Mouse (Mus musculus) naive thymus-derived CD4-positive, alpha-beta T cell, adult 2 months (primary cell): ENCODE data around the gene Ugt1a7c.
"Not testable (repeated sequence)": the region's sequence is repeated elsewhere in the genome, so short reads cannot be mapped to it uniquely, and the experiment has no call there.

Source experiments
- DNase-seq: peaks from one replicate; pipeline ENCODE4 v3.0.0-alpha.2; 2011; ENCODE audit warnings: low read depth

Gene Ugt1a7c

DNA sequence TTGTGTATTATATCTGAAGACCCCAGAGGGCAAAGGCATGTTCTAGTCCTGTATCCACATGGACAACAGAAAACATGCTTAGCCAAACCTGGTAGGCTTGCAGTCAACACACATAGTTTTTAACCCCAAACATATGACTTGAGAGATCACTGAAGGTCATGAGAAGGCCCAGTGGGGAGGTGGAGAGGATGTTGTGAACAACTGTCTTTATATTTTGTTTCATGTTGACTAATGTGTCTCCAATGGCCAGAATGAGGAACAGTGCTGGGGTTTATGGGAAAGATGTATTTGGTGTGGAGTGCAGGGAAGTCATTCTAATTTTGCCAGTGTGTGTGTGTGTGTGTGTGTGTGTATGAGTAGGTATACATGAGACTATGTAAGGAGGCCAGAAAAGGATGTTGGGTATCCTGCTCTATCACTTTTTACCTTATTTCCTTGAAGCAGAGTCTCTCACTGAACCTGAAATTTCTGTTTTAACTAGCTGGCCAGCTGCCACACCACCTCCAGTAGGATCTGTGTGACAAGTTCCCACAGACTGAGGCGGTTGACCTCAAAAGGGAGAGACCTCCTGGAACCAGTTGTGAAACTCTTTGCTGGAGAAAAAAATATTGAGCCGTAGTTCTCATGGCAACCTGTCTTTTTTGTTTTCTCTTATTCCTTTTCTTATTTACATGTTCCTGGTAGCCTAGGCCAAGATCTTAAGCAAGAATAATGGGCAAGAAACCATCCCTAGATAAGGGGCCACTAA lies 129.3 kb downstream of the Ugt1a7c start:
- DNase-seq, result no peak

DNA sequence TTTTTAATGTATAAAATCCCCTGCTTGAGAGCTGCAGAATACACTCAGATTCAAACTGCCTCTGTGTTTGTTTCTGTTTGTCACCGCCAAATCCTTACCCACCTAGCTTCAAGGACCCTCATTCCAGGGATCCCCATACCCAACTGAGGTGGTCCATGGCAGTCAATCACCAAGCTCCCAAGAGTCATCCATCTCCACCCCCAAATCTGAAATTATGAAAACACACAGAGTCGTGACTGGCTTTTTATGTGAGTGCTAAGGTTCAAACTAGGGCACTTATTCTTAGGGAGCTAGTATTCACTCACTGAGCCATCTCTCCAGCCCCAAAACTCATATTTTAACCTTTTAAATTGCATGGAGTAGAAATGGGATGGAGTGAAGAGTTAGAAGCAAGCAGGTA lies 130.4 kb downstream of the Ugt1a7c start:
- not testable (repeated sequence) for DNase-seq

DNA sequence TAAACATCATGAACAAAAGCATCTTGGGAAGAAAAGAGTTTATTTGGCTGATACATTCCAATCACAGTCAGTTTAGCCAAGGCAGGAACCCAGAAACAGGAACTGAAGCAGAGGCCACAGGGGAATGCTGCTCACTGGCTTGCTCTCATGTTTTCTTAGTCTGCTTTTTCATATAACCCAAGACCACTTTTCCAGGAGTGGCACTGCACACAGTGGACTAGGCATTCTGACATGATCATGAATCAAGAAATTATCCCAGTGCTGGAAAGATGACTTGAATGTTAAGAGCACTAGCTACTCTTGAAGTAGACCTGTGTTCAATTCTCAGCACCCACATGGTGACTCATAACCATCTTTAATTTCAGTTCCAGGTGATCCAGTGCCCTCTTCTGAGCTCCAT lies 130.9 kb downstream of the Ugt1a7c start:
- no peak for DNase-seq

GRCm38 (mm10) chr1:88226670-88227379 lies 132.0 kb downstream of the Ugt1a7c start, which contains the start of gene Mroh2a:
Gene Mroh2a, plus strand, starts transcription at chr1:88226986.
- no peak for DNase-seq

DNA sequence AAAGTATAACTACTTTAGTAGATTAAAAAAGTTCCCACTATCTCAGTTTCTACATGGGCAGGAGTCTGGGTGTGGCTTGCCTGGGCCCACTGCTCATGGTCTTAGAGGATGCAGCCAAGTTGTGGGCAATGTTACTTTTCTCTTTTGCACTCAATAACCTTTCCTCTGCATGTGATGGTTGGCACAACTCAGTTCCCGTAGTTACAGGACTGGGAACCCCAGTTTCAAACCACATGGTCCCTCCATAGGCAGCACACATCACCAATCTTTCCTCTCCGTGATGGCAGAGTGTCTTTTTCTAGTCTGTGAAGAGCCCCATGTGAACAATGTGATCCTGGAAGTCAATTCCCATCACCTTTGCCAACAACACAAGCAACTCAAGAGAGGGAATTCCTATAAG lies 132.6 kb downstream of the Ugt1a7c start:
- no peak for DNase-seq

DNA sequence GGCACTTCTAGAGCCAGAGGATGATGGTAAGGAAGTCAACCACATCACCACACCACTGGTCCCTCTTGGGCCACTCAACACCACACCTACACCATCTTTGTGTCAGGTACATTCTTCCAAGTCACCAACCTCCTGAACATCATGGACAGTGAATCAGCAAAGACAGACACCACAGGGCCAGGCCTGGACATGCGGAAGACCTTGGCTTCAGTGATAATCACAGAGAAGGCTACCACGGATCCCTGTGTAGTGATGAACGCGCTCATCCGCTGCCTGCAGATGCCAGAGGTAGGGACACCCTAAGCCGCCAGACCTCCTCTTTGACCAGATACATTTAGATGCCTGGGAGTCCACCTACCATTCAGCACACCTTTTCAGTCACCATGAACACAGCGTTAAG lies 133.3 kb downstream of the Ugt1a7c start:
- DNase-seq, result no peak

- DNase-seq, result no peak
Measured at GRCm38 (mm10) chr1:88229566-88229965, 134.7 kb downstream of the Ugt1a7c start.

DNA sequence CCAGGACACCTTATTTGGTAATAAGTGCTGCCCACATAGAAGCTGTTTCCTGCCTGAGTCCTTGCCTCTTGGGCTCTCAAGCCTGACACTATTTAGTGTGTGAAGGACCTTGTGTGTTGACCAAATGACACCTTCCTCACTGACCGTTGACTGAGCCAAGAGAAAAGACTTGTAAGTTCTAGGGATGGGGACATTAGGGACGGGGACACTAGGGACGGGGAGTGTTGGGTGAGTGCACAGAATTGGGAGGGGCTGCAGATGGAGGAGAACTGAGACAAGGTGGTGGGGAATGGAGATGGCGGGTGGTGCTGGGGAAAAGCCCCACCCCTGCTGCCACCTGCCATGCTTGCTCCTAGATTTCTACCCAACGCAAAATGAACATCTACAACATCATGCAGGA lies 135.1 kb downstream of the Ugt1a7c start:
- DNase-seq, result no peak

DNA sequence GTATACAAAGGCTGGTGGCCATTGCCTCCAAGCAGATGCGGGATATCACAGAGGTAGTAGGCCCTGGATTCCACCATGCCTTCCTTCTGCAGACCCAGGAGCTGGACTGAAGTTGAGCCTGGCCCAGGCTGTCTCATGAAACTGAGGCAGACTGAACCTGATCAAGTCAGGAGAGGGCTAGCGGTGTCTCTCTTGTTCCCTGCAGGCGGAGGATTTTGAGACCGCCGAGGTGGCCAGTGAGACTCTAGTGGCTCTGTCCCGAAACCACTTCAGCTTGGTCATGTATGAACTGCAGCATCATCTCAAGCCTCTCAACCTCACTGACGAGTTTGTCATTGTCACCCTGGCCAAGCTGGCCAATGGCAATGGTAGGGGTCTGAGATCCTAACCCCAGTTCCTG lies 135.6 kb downstream of the Ugt1a7c start:
- DNase-seq, result no peak

DNA sequence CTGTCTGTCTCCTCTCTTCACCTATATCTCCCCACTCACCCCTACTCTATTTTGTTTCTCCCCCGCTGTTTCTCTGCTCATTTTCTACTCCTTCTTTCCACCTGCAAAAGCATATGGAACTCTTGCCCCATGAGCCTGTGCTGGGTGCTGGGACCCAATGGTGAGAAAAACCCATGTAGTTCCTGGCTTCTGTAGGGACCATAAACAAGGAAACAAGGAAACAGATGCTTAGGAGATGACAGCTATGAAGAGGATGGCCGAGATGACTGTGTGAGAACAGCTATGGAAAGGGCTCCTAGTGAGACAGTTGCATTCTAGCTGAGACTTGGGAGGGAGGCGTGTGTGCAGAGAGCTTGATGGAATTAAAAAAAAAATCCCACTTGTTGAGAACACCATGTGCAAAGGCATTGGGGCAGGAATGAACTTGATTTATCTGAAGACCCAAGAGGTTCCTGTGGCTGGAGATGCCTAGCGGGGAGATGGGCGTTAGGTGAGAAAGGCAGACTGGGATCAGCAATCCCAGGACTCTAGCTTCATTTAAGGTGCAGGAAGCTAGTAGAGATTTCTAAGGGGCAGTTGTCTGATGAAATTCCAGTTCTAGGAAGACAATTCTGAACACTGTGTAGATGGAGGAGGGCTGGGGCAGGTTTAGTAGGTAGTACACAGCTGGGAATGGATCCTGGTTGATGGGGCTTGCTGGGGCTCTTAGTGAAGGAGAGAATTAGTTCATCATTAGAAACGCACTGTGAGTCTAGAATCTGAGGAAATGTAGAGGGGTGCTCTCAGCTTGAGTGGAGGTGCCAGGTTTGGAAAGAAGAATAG lies 136.3 kb downstream of the Ugt1a7c start:
- DNase-seq, result no peak

DNA sequence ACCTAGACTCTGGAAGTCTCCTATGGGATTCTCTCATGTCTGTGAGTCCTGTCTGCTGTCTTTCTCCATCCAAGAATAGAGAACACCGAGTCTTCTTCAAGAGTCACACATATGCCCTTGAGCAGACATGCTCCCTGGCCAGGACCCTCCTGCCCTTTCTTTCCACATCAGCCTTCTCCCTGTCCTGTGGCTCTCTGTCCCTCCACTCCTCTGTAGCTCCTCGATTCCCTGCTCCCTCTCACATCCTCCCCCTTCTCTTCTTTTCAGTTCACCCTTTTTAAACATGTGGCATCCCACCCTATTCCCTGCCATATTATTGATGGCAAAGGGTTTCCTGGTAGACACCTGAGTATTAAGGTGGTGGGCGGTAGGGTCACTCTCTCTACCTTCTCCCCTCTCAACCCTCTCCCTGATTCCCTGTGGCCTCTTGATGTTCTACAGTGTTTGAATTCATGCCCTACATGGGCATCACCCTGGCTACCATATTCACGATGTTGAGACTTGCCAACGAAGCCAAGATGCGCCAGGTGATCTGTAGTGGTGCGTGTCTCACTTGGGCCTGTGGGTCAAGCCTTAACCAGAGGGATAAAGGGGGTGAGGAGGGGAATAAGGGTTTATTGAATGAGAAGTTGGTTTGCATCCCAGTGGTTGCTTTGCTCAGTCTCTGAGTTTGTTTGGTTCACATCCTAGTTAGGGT lies 137.1 kb downstream of the Ugt1a7c start:
- DNase-seq, result no peak

DNA sequence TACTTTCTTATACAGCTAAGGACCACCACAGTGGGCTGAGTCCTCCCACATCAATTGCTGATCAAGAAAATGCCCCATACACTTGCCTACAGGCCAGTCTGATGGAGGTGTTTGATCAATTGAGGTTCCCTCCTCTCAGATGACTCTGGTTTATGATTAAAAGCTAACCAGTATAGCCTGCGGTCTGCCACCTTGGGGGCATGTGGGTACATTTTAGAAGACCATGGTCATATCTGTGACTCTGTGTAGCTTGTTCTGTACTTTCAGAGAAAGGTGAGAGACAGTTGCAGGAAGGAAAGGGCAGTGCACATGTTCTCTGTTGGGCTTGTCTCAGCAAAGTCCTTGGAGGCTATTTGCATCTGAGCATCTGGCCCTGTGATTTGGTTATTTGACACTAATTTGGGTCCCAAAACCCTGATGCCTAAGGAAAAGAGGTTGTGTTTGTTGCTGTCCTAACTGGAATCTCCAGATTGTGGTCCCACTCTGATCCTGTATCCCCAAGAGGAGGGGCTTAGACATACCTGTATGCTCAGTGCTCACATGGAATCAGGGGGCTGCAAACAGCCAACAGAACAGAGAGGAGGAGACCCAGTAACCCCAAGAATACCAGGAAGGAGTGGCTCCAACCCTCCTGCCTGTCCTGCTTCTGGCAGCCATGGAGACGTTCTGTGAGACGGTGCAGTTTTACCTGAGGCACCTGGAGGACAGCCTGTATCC lies 138.0 kb downstream of the Ugt1a7c start:
- DNase-seq, result no peak

GRCm38 (mm10) chr1:88233421-88234247 lies 138.8 kb downstream of the Ugt1a7c start:
- no peak for DNase-seq

DNA sequence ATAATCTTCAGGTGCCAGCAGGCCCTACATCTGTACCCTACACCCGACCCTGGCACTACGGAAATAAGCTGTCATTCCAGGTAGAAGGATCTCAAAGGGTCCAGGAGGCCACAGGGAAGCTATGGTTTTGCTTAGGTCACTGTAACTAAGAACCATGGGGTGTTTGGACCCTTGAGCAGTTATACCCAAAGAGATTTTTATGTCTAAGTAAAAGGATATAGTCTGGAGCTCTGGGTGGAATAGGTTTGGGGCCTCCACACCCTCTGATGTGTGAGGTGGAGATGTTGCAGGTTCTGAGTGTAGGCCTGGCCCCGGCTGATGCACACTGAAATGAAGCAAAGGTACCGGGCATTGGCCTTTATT lies 139.4 kb downstream of the Ugt1a7c start:
- no peak for DNase-seq

DNA sequence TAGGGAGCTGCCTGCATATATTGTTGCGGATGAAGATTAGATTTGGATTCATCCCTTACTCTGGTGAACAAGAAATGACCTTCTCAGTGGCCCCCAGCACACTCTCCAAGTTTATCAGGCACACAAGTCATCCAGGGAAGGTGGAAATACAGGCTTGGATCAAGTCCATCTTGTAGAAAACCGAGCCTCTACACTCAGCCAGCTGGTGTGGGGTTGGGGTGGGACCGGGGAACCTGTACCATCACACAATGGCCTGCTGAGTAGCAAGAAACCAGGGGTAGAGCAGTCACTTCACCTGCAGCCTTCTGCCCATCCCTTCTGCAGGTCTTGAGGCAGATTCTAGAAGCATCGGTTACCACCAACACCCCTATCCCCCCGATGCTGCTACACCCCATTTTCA lies 139.8 kb downstream of the Ugt1a7c start:
- no peak for DNase-seq

- DNase-seq, result no peak
Measured at GRCm38 (mm10) chr1:88235046-88235893, 140.4 kb downstream of the Ugt1a7c start.

DNA sequence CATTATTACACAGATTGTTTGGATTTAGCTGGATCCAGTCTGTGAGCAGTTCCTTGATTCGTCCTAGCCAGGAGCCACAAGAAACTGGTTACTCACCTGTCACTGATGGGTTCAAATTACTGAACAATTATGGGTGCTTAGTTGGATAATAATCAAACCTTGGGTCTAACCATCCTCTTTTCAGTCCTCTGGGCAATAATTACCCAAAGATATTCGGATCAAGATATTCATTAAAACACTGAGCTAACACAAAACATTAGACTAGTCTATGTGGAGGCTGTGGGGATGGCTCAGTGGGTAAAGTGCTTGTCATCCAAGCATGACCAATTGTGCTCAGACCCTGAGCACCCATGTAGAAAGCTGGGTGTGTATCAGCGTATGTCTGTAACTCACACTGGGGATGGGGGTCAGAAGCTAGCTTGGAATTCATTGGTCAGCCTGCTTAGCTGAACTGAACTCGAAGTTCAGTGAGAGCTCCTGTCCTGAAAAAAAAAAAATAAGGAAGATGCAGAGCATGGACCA lies 141.1 kb downstream of the Ugt1a7c start:
- no peak for DNase-seq

GRCm38 (mm10) chr1:88237311-88237710 lies 142.4 kb downstream of the Ugt1a7c start:
- DNase-seq, result no peak

DNA sequence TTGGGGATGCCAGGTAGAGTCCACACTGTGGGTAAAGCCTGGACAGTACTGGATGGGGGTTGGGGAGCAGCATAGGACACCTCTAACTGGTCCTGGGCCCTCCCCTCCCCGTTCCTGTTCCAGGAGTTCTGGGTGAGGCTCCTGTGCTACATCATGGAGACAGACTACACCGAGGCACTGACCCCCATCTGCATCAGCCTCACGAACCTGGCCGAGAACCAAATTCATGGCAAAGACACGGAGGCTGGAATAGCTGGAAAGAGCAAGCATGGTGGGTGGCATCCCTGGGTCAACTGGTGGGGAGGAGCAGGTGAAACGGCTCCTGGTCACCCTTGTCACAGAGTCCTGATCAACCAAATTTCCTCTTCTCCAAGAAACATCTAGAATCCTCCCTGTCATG lies 143.9 kb downstream of the Ugt1a7c start:
- DNase-seq, result no peak
